Mouse (Mus musculus) adrenal gland, adult 8-10 months (tissue): ENCODE measurements around the gene Tssk3. TPM values are rescaled to one million over a fixed set of nuclear protein-coding genes. Genes with fewer than 3 reads are reported as not detected.

Experiments used
- DNase-seq: peaks from one replicate; pipeline ENCODE4 v3.0.0; 2022
- total RNA-seq, 4 experiments: library from RNA; stranded (reverse); gene quantifications; 2 replicates each; pipeline ENCODE4 v1.2.4; 2022

Gene Tssk3
- not detected for total RNA-seq

GRCm38 (mm10) chr4:129490972-129491880, at the start of gene Tssk3, which contains the start of gene Fam229a:
Gene Tssk3, minus strand, starts transcription at chr4:129491022.
Gene Fam229a, plus strand, starts transcription at chr4:129491190.
- no peak for DNase-seq

GRCm38 (mm10) chr4:129540012-129540411, 49.2 kb upstream of the Tssk3 start:
- no peak for DNase-seq

GRCm38 (mm10) chr4:129528901-129529300, 38.1 kb upstream of the Tssk3 start:
- peak; percentile 30 for DNase-seq

GRCm38 (mm10) chr4:129525889-129526288, 35.1 kb upstream of the Tssk3 start:
- DNase-seq, result no peak

GRCm38 (mm10) chr4:129525338-129525737, 34.5 kb upstream of the Tssk3 start:
- DNase-seq, result no peak

GRCm38 (mm10) chr4:129518519-129518918, 27.7 kb upstream of the Tssk3 start:
- no peak for DNase-seq

- no peak for DNase-seq
These were observed 26.1 kb upstream of the Tssk3 start for GRCm38 (mm10) chr4:129516925-129517324.

- no peak for DNase-seq
These were observed 23.6 kb upstream of the Tssk3 start for GRCm38 (mm10) chr4:129514300-129514898.

- DNase-seq, result no peak
These were observed 23.1 kb upstream of the Tssk3 start for GRCm38 (mm10) chr4:129513891-129514290.

GRCm38 (mm10) chr4:129513086-129513767, 22.4 kb upstream of the Tssk3 start, which contains the start of gene Marcksl1:
Gene Marcksl1, plus strand, starts transcription at chr4:129513581.
- DNase-seq, result peak; percentile 78

- DNase-seq, result no peak
These were observed 20.7 kb upstream of the Tssk3 start for GRCm38 (mm10) chr4:129511413-129512096.

GRCm38 (mm10) chr4:129510723-129511412, 20.0 kb upstream of the Tssk3 start:
- DNase-seq, result no peak

GRCm38 (mm10) chr4:129509650-129510049, 18.8 kb upstream of the Tssk3 start:
- DNase-seq, result no peak

- DNase-seq, result no peak
These were observed 18.2 kb upstream of the Tssk3 start for GRCm38 (mm10) chr4:129508834-129509600.

GRCm38 (mm10) chr4:129508237-129508515, 17.4 kb upstream of the Tssk3 start:
- no peak for DNase-seq

GRCm38 (mm10) chr4:129507434-129508236, 16.8 kb upstream of the Tssk3 start:
- DNase-seq, result no peak

GRCm38 (mm10) chr4:129505511-129505910, 14.7 kb upstream of the Tssk3 start:
- DNase-seq, result no peak

- DNase-seq, result no peak
These were observed 12.2 kb upstream of the Tssk3 start for GRCm38 (mm10) chr4:129502901-129503444.

- DNase-seq, result no peak
These were observed 11.6 kb upstream of the Tssk3 start for GRCm38 (mm10) chr4:129502327-129502888.
